Mouse (Mus musculus): Measurements from ENCODE around the gene Rtkn2.

DNA sequence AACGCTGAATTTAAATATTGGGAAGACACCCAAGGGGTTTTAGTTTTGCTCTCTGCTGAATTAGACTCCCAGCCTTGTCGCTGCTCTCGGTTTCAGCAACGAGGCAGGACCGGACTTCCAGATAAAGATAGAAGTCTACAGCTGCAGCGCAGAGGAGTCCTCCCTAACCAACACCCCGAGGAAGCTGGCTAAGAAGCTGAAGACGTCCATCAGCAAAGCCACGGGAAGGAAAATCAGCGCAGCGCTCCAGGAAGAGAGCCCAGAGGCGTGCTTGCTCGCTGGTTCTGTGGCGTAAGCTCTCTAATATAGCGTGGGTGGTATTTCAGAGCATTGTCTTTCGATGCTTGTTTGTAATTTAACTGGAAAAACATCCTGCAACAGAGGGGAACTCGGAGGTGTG is 26.0 kb downstream of the Rtkn2 start:
- no peak for TF ChIP-seq CTCF (IDR thresholded peaks at IDR 0.05; ENCODE audit: control insufficient read depth, insufficient read depth, low read length)
- TF ChIP-seq POLR2A (IDR thresholded peaks at IDR 0.05; ENCODE audit: borderline replicate concordance, control insufficient read depth, low read depth, low read length) = no peak
